Mouse (Mus musculus) left cerebral cortex, postnatal 25 days (tissue): Measurements from ENCODE around the gene E2f1. TPM values are rescaled to one million over a fixed set of nuclear protein-coding genes. Genes with fewer than 3 reads are reported as not detected.

Experiments
- DNase-seq, 2 experiments: peaks; one replicate each; pipeline ENCODE4 v3.0.0; 2022; ENCODE audit warnings: low spot score in 2 of 2, mixed read lengths in 1 of 2
- intact Hi-C: fragments of 180-260 bp; cut with DNase I; formaldehyde crosslinking; loops from one replicate; pipeline ENCODE4 v1.15.1; 2025
- total RNA-seq, 2 experiments: library from RNA; stranded (reverse); gene quantifications; 2 replicates each; pipeline ENCODE4 v1.2.3; 2021

The E2f1 gene
- total RNA-seq, 2 experiments from 2014 or later: 8.8 to 10.1 TPM

DNA sequence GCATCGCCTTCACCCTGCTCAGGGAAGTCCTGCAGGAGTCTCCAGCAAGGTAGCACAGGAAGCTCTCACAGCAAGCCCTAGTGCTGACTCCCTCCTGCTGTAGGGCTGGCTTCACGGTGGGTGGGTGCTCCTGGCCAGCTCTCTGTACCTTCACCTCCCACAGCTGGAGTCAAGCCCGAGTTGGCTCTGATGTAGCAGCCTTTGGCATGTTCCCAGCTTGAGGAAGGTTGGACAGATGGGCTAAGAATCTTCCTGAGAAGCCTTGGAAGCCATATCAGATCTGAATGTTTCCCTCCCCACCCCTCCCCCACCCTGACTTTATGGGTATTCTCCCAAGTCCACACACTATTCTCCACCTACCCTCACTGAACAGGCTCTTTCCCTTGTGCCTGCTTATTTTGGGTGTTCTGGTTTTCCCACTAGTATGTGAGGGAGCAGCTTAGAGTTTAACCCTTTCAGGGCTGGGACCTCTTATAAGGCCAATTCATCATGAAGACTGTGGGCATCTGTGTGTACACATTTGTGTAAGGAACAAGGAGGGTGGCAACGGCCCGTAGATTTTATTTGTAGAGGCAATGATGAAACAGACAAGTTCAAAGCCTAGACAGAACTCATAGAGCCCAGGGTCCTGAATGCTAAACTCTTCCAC, 12.4 kb downstream of the E2f1 start:
- intact Hi-C loops: loop anchor here (2.0 kb wide), 1 partner anchor 27 kb away; no protein-coding TSS in a partner anchor
- peak in 1 of 2 experiments; percentile 66 for DNase-seq

DNA sequence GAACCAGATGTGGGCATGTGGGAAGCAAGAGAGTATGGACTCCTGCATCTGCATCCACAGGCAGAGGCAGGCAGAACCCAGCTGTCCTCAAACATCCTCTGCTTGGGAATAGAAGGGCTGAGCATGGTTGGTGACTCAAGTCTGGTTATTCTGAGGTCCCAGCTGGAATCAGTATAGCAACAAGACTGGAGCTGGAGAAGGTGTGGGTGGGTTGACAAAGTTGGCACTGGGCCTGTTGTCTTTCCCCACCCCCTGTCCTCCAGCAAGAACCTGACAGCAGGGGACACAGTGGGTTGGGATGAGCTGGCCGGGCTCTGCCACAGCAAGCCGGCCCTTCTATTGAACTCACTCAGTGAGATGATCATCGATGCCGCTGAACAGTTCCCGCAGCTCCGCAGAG, 14.5 kb downstream of the E2f1 start:
- intact Hi-C loops: loop anchor here (1.0 to 2.0 kb wide), 2 partner anchors 58 to 176 kb away; partner anchors contain the start of genes 4930519P11Rik and Zfp341
- peak in 1 of 2 experiments; percentile 93 for DNase-seq

DNA sequence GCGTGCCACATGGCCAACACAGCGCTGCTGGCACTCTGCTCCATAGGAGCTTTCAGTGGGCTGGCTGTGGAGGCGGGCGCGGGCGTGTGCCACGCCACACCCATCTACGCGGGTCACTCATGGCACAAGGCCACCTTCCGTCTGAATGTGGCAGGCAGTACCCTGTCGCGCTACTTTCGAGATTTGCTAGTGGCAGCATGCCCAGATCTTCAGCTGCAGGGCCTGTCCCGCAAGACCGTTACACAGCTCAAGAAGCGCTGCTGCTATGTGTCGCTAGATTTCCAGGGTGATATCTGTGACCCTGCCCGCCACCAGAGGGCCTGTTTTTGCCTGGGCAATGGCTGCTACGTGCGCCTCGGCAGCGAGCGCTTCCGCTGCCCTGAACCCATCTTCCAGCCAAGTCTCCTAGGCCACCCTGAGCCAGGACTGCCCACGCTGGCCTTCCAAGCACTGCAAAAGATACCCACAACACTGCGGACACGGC, 17.2 kb downstream of the E2f1 start:
- intact Hi-C loops: no loop called here
- DNase-seq: peak in 1 of 2 experiments; percentile 70

DNA sequence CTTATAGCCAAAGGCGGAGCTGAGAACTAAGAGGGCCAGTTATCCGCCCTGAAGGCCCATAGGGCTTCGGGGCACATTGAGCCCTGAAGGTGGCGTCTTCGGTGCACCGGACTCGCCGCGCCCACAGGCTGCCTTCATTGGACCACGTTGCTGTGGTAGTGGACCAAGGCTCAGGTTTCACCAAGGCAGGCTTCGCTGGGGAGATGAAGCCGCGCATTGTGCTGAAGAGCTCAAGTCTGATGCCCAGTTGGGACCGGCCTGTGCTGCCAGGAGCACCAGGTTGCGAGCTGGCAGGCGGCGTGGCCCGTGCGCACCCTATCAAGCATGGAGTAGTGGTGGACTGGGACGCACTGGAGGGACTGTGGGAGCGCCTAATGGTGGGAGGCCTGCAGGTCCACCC, 17.8 kb downstream of the E2f1 start:
- no peak for DNase-seq
- intact Hi-C loops: no loop called here

DNA sequence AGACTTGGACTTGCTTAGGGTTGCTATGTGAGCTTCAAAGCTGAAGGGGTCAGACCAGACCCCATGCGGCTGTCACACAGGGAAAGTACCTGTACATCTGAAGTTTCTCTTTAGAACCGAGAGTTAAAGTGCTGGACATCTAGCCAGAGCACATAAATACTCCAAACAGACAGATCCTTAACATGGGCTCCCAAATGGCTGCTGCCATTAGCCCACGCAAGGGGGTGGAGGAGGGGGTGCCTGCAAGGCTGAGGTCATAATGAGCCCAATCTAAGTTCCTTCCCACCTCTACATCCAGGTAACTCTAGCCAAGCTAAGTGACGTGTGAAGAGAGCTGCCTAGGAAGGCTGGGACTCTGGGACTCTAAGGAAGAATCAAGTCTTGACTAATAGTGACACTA, 18.2 kb downstream of the E2f1 start, which contains the start of gene Actl10:
Gene Actl10 (plus strand): TSS at position 301 of the 400 bp plus-strand sequence.
- intact Hi-C loops: no loop called here

DNA sequence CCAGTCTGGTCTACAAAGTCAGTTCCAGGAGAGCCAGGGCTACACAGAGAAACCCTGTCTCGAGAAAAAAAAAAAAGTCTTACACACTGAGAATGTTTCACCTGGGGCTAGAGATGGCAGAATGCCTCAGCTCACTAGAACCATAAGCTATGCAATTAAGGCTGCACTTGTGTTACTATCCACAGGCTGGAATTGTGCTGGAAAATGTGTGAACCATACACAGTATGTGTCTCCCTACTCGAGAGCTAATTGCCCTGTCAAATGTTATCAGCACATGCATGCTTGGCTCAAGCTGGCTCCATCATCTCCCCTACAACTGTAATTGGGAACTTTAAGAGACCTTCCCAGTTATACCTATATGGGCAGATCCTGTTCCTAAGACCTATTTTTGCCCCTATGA, 18.8 kb downstream of the E2f1 start:
- intact Hi-C loops: no loop called here
- DNase-seq: no peak

More for the DNA sequence above, 18.2 kb downstream of the E2f1 start, which contains the start of gene Actl10:
- DNase-seq: no peak

DNA sequence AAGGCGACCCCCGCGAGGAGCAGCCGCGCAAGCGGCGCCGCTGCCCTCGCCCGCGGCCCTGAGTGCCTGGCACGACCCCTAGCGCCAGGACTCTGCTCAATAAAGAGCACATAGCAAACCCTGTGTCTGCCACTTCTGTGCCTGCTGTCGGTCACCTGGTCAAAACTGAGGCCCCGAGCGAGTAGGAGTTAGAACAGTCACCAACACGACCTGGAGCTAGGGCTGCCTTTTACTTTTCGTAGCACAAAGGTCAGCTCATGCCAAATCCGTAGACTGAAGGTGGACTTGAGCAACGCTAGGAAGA, 19.9 kb downstream of the E2f1 start:
- no peak for DNase-seq

DNA sequence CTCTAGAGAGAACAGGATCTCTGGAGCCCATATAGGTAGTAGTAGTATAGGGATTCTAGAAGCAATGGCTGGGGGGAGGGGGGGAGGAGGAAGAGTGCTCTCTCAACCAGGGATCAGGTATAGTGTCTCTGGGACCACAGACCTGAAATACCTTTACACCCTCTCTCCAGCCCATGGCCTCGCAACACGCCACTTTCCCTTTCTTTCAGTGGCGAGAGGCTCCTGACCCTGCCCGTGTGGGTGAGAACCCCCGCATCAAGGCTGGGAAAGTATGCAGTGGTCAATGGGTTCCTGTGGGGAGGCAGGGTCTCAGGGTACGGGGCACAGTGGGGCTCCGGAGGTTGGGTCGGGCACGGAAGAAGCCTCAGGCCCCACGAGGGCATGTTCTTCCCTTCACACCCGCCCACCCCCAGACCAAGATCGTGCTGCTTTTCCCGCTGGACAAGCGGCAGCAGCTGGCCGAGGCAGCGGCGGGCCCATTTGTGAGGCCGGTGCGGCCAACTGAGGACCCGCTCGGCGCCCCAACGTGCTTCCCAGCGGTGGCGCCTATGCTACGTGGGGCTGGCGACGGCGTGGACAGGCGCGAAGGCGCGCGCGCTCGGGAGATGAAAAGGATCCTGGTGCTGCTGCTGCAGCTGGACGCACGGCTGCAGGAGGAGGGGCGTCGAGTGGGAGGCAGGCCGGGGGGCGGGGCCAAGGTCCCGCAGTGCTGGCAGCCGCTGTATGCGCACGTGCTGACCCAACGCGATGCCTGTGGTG, 20.4 kb downstream of the E2f1 start:
- intact Hi-C loops: no loop called here
- peak in 1 of 2 experiments; percentile 62 for DNase-seq

More for the DNA sequence above, 19.9 kb downstream of the E2f1 start:
- intact Hi-C loops: no loop called here

DNA sequence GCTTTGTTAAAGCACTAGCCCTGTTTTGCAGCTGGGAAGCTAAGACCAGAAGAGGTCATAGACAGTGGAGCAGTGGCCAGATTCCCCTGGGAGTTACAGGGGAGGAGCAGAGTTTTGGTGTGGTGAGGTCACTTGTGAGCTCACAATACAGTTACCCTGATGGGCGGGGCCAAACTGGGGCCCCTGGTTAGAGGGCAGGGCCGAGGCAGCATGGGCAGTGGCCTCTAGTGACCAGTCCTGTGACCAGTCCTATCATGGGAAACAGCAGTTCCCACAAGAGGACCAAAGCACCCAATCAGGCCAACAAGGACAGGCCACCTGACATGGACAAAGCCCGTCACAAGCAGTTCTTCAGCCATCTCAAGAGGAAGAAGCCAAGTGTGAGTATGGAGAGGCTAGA, 21.0 kb downstream of the E2f1 start:
- DNase-seq: no peak
- intact Hi-C loops: no loop called here

DNA sequence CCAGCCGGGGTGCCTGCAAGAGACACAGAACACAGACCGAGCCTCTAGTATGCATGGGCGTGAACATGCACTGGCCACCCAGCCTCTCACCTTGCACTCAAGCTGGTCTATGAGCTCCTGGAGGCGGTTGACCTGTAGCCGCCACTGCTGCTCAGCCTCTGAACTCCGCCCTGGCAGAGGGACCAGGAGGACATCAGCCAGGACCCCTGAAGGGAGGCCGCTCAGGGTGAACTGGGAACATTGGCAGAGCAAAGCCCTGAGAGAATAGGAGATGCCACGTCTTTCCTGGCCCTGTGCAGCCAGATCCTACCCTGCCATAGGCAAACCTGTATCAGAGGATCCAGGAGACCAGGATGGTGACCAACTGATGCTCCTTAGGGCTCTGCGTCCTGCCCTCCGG, 23.0 kb downstream of the E2f1 start, which contains the start of gene 1700003F12Rik:
Gene 1700003F12Rik (plus strand): TSS at position 375 of the 400 bp plus-strand sequence.
- no peak for DNase-seq
- intact Hi-C loops: no loop called here

DNA sequence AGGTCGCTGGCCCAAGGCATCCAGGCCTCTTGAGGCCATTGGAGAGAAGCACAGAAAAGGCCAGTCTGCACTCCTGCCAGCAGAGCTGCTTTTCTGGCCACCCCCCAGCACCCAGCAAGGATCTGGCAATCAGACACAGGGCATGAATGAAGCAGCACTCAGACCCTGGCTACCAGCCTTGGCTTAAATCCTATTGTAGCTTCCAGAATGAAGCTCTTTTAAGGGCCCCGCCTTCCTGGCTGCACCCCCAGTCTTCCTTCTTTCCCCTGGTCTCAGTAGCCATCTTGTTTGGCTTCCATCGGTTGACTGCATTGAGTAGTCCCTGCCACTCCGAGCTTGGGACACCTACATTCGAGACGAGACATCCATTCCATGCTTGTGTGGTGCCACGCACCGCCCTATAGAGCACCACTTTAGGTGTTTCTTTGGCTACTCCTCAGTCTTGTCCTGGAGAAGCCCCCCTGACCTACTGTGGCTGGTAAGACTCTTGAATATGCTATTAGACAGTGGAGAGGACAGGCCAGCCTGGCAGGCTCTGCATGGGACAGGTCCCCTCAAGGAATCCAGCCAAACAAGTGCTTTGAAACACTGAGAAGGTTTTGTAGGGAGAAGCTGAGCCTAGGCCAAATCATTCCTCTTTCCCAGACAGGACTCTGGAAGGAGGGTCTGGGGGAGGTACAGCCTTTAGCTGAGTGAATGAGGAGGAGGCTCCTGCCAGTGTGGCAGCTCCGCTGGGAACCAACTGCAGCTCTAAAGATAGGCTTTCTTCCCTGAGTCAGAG, 25.9 kb downstream of the E2f1 start:
- intact Hi-C loops: no loop called here
- DNase-seq: peak in 1 of 2 experiments; percentile 80

DNA sequence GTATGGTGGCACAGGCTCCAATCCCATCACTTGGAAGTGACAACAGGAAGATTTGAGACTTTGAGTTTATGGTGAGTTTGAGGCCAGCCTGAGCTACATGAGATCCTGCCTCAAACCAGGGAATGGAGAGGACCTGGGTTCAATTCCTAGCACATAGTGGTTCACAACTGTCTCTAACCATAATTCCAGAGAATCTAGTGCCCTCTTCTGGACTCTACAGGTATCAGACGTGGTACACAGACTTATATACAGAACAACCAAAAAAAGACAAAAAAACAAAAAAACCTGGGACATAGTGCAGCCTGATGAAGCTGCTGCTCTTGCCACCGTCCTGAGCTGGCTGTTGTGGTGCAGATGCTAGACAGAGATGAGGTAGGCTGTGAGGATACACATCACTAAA, 28.1 kb downstream of the E2f1 start:
- DNase-seq: no peak
- intact Hi-C loops: no loop called here

DNA sequence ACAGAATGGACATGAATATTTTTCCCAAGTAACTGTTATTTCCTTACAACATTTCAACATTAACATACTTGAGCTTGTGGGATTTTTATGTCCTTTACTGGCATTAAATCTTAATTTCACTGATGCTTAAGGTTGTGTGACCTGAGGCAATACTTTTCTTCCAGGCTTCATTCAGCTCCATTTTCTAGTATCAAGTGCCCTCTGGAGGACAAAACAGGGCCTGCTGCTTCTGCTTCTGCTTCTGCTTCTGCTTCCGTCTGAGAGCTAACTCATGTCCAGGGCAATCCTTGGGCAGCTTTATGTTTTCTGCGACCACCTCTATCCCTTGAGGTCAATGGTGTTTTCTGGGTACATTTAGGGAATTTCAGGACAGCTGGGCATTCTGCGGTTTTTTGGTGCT, 30.0 kb downstream of the E2f1 start:
- peak in 1 of 2 experiments; percentile 79 for DNase-seq
- intact Hi-C loops: loop anchor here (1.0 to 5.0 kb wide), 2 partner anchors 102 to 122 kb away; partner anchors contain the start of gene Cbfa2t2

DNA sequence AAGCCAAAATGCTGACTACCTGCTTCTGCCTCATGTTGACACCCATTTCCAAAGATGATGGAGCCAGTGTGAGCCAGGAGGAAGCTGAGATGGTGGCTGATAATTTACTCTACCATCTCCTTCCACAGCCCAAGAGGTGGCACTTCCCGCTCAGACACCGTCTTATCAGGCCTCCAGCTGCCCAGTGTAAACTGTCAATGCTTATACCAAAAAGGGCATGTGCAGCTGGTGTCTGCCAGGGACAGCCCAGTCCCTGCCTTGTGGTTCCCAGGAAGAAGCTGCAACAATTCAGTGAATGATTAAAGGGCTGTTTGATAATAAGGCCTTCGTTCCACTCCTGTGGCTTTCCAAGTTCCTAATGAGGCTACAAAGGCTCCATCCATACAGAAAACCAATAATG, 31.0 kb downstream of the E2f1 start:
- intact Hi-C loops: loop anchor here (1.0 to 5.0 kb wide), 4 partner anchors 46 to 159 kb away; partner anchors contain the start of gene Cbfa2t2
- DNase-seq: no peak

DNA sequence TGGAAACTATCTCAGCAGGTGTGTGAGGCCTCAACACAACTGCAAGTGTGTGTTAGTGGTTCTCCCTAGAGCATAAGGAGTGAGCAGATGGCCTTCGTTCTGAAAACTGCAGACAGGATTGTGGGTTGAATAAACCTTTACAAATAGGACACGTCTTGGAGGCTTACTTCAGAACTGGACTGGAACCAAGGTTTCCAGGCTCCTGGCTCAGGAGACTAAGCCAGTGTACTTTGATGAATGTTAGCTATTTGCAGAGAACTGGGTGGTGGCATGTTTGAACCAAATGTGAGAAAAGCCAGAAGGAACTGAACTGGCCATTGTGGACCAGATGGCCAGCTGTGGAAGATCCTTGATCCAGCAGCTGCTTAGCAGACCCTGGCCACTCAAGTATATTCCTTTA, 31.4 kb downstream of the E2f1 start:
- peak in 1 of 2 experiments; percentile 92 for DNase-seq

DNA sequence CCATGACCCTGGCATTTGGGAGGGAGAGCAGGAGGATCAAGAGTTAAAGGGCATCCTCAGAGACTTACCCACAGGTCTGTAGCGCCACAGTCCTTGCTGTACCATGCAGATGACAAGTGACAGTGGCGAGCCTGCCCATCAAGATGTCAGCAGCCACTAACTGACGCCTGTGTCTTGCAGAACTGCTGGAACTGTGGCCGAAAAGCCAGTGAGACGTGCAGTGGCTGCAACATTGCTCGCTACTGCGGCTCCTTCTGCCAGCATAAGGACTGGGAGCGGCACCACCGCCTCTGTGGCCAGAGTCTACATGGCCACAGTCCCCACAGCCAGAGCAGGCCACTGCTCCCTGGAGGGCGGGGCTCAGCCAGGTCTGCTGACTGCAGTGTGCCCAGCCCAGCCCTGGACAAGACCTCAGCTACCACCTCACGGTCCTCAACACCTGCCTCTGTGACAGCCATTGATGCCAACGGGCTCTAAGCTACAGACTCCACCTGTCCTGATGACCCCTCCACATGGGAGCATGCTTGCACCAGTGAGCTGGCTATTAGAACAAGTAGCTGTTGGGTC, 34.9 kb downstream of the E2f1 start:
- intact Hi-C loops: loop anchor here (5.0 kb wide), 1 partner anchor 97 kb away; the partner anchor contains the start of gene Cbfa2t2
- no peak for DNase-seq

More for the DNA sequence above, 31.4 kb downstream of the E2f1 start:
- intact Hi-C loops: loop anchor here (1.0 to 5.0 kb wide), 3 partner anchors 46 to 159 kb away; partner anchors contain the start of gene Cbfa2t2

DNA sequence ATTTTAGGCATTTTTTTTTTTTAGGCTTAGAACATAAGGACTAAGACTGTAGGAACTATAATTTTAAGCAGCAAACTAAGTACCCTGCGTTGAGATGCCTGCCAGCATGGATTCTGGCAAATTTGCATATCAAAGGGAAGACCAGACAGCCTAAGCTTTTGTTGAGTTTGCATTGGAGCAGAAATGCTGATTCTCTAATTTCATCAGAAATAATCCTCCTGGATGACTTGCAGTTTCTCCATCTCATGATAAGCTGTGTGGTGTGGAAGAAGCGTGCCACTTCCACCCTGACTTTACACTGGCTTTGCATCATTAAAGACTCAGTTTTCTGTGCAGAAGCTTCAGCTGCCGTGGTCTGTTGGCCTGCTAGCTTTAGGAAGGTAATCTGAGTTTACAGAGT, 36.8 kb downstream of the E2f1 start:
- no peak for DNase-seq
- intact Hi-C loops: no loop called here

DNA sequence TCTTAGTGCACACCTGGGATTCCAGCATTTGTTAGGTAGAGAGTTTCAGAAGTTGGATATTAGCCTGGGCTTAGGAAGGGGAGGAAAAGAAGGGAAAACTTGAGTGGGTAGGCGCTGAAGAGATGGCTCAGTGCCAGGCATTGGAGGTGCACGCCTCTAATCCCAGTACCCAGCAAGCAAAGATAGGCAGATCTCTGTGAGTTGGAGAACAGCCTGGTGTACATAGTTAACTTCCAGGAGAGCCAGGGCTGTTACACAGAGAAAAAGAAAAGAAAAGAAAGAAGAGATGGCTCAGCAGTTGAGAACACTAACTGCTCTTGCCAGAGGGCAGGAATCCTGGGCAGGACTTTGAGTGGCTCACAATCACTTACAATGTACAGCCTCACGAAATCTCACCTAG, 43.2 kb downstream of the E2f1 start:
- no peak for DNase-seq

DNA sequence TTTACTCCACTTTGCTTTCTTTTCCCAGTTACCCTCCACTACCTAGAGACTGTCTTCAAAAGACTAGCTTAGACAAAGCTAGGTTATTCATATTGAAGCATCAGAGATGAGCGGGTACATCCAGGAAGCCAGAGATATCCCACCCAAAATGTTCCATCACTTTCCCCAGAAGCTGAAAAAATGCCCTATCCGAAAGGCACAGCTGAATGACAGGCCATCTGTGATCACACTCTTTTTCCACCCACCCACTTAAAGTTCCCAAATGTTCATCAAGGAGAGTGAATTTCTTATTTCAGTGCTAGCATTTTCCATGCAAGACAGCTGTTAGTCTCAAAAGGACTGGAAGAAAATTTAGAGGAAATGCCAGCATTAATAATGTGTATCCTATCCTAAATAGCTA, 44.4 kb downstream of the E2f1 start:
- peak; percentile 58 to 89 for DNase-seq
- intact Hi-C loops: loop anchor here (1.0 kb wide), 1 partner anchor 146 kb away; no protein-coding TSS in a partner anchor

More for the DNA sequence above, 43.2 kb downstream of the E2f1 start:
- intact Hi-C loops: no loop called here
